Mouse (Mus musculus): ENCODE measurements around the gene Vmn1r159. TPM values are rescaled to one million over a fixed set of nuclear protein-coding genes. Genes with fewer than 3 reads are reported as not detected.

The Vmn1r159 gene
- not detected for total RNA-seq (2023)

DNA sequence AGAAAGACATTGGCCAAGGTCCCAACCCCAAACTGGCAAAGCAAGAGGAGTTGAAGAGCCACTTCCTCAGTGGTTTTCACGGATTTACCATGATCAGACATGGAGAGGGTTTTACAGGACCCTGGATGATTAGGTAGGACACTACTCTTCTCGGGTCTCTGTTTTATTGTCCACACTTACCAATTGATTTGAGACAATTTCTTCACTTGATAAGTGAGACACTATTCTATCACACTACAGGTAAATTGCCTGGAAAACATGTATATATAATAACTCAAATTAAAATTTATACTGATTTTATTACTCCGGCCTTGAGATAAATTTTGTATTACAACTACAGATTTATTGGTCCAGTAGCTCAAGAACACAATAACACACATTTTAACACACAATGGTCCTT, at the start of gene Vmn1r159:
Vmn1r159 (minus strand) TSS at position 101 of the 400 bp plus-strand sequence.

DNA sequence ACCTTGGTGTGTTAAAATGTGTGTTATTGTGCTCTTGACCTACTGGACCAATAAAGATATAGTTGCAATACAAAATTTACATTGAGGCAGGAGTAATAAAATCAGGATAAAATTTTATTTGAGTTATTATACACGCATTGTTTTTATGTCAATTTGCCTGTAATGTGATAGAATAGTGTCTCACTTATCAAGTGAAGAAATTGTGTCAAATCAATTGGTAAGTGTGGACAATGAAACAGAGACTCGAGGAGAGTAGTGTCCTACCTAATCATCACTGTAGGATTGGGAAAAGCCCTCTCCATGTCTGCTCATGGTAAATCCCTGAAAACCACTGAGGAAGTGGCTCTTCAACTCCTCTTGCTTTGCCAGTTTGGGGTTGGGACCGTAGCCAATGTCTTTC, 27.5 kb upstream of the Vmn1r159 start, which contains the start of gene Vmn1r160:
Vmn1r160 (plus strand) TSS at position 301 of the 400 bp plus-strand sequence.

Other genes starting within 250 kb of the Vmn1r159 start
- not detected for gene Vmn1r155, start 185.6 kb downstream of the Vmn1r159 start, total RNA-seq (2023)
- gene Gm8693, start 151.3 kb downstream of the Vmn1r159 start, total RNA-seq (2023) = not detected
- gene Gm4567, start 123.9 kb downstream of the Vmn1r159 start, total RNA-seq (2023) = not detected
- gene Vmn1r157, start 81.9 kb downstream of the Vmn1r159 start, total RNA-seq (2023) = not detected
- gene Vmn1r158, start 52.8 kb downstream of the Vmn1r159 start, total RNA-seq (2023) = not detected
- not detected for gene Vmn1r160, start 27.6 kb upstream of the Vmn1r159 start, total RNA-seq (2023)
- not detected for gene Gm4214, start 141.1 kb upstream of the Vmn1r159 start, total RNA-seq (2023)
- gene Gm4216, start 176.3 kb upstream of the Vmn1r159 start, total RNA-seq (2023) = not detected
- gene Vmn1r163, start 211.9 kb upstream of the Vmn1r159 start, total RNA-seq (2023) = not detected
- not detected for gene Gm8720, start 223.9 kb upstream of the Vmn1r159 start, total RNA-seq (2023)

All from monocyte, adult 59 days (primary cell).